Mouse (Mus musculus): ENCODE results near the gene Spata31d1d.

Spata31d1d gene

GRCm38 (mm10) chr13:59679908-59680307 is 51.6 kb downstream of the Spata31d1d start:
- DNase-seq (ENCODE audit: low read depth, low spot score), result no peak

- DNase-seq (ENCODE audit: low read depth, low spot score), result no peak
Observed at GRCm38 (mm10) chr13:59679306-59679705, 52.2 kb downstream of the Spata31d1d start.

GRCm38 (mm10) chr13:59676316-59677229 is 55.0 kb downstream of the Spata31d1d start:
- DNase-seq (ENCODE audit: low read depth, low spot score), result no peak
